ENCODE assay signal across 15 mouse cellular contexts in genomic region chr8:8639569-8640263, GRCm38 (mm10). TPM values are rescaled to one million over a fixed set of nuclear protein-coding genes. Genes with fewer than 3 reads are reported as not detected.
DNase-seq lines count a peak whose midpoint lies in the region; ATAC-seq and TF ChIP-seq lines count a peak whose summit lies in the region.
"Had no signal": no experiment of that assay in that cellular context is flagged by ENCODE, and none has a peak within 500 bp of the region (broad histone marks: within the 10 kb centered on the region; RNA-seq: fewer than 3 reads in every experiment).

No protein-coding gene starts in this region.

- H3K36me3 ChIP-seq in kidney, adult 2 months (ENCODE audit: control insufficient read depth, insufficient read depth, low read length): no peaks in the 10 kb centered on the region
- H3K36me3 ChIP-seq in midbrain, embryonic 15.5 days (replicated peaks): no peaks in the 10 kb centered on the region
- H3K36me3 ChIP-seq in midbrain, embryonic 11.5 days (ENCODE audit: control insufficient read depth, insufficient read depth, low read length): no peaks in the 10 kb centered on the region
- H3K36me3 ChIP-seq in forebrain, postnatal 0 days (ENCODE audit: insufficient read depth): no peaks in the 10 kb centered on the region

- 0 out of 2 replicates have a peak, but pooled peaks cover 2% of the 10 kb centered on the region for H3K4me1 ChIP-seq in kidney, adult 2 months (ENCODE audit: control insufficient read depth, insufficient read depth, low read length)
- H3K4me1 ChIP-seq in midbrain, embryonic 15.5 days: peaks cover 5% of the 10 kb centered on the region
- H3K4me1 ChIP-seq in midbrain, embryonic 11.5 days (ENCODE audit: control insufficient read depth, insufficient read depth, low read length): peaks cover 8% of the 10 kb centered on the region
- H3K4me1 ChIP-seq in forebrain, postnatal 0 days (ENCODE audit: insufficient read depth): peaks cover 22% of the 10 kb centered on the region; the same call in 1 of the 2 replicates
- peaks cover 3% of the 10 kb centered on the region; the same call in 1 of the 2 replicates for H3K4me1 ChIP-seq in cerebellum, adult 2 months (ENCODE audit: control insufficient read depth, insufficient read depth, low read length)
- H3K4me1 ChIP-seq: embryonic facial prominence, embryonic 15.5 days had no signal

- WGBS in kidney, adult 2 months: 29% methylated on average over 8 of the region's 8 CpGs
- 44% methylated on average over 8 of the region's 8 CpGs for WGBS in midbrain, embryonic 15.5 days
- 45% methylated on average over 8 of the region's 8 CpGs for WGBS in midbrain, embryonic 11.5 days
- WGBS in forebrain, postnatal 0 days: 17% methylated on average over 8 of the region's 8 CpGs
- WGBS in cerebellum, adult 2 months: 68% methylated on average over 8 of the region's 8 CpGs

- TF ChIP-seq POLR2A in kidney, adult 2 months (IDR thresholded peaks at IDR 0.05; ENCODE audit: low read depth, low read length): no peak
- TF ChIP-seq POLR2A in cerebellum, adult 2 months (IDR thresholded peaks at IDR 0.05; ENCODE audit: borderline replicate concordance, insufficient read depth, low read length): no peak

- no peaks in the 10 kb centered on the region for H3K9me3 ChIP-seq in midbrain, embryonic 15.5 days
- no peaks in the 10 kb centered on the region for H3K9me3 ChIP-seq in midbrain, embryonic 11.5 days (ENCODE audit: control insufficient read depth, low read length)
- no peaks in the 10 kb centered on the region for H3K9me3 ChIP-seq in forebrain, postnatal 0 days (ENCODE audit: low read length)
- H3K9me3 ChIP-seq: embryonic facial prominence, embryonic 15.5 days; hindbrain, embryonic 15.5 days; limb, embryonic 13.5 days had no signal

- no peak overlapping the region for H3K9ac ChIP-seq in midbrain, embryonic 15.5 days
- no peak overlapping the region for H3K9ac ChIP-seq in midbrain, embryonic 11.5 days (ENCODE audit: low read length)
- no peak overlapping the region for H3K9ac ChIP-seq in forebrain, postnatal 0 days
- H3K9ac ChIP-seq: embryonic facial prominence, embryonic 15.5 days; hindbrain, embryonic 15.5 days; limb, embryonic 13.5 days; liver, embryonic 14.5 days had no signal

- no peak overlapping the region for H3K4me2 ChIP-seq in midbrain, embryonic 15.5 days
- H3K4me2 ChIP-seq in midbrain, embryonic 11.5 days: no peak overlapping the region
- peak overlapping the region; percentile 8; the same call in 1 of the 2 replicates for H3K4me2 ChIP-seq in forebrain, postnatal 0 days (ENCODE audit: low read depth)
- H3K4me2 ChIP-seq: embryonic facial prominence, embryonic 15.5 days; hindbrain, embryonic 15.5 days; limb, embryonic 13.5 days had no signal

- DNase-seq in kidney, adult 2 months: peak; percentile 67
- no peak for DNase-seq in kidney, adult 11 months
- DNase-seq in midbrain, embryonic 11.5 days (ENCODE audit: low spot score, missing footprints): no peak
- no peak for DNase-seq in forebrain, postnatal 0 days
- DNase-seq in right cerebral cortex, postnatal 14 days: no peak
- no peak for DNase-seq in cerebellum, adult 2 months
- no peak for DNase-seq in right cerebral cortex, postnatal 4 days
- DNase-seq: cerebellum, adult 9-11 months; gastrocnemius, postnatal 10 days had no signal

- ATAC-seq in midbrain, embryonic 15.5 days (replicated peaks): peak; percentile 28; the same call in 1 of the 2 replicates
- ATAC-seq in midbrain, embryonic 11.5 days (ENCODE audit: low FRiP score): no peak
- peak; percentile 30; the same call in 1 of the 2 replicates for ATAC-seq in forebrain, postnatal 0 days
- ATAC-seq: lung, postnatal 0 days had no signal

- H3K4me3 ChIP-seq in kidney, adult 2 months (ENCODE audit: insufficient read depth, low read depth, low read length): no peak overlapping the region
- no peak overlapping the region for H3K4me3 ChIP-seq in midbrain, embryonic 15.5 days
- H3K4me3 ChIP-seq in midbrain, embryonic 11.5 days (ENCODE audit: low read depth, low read length): no peak overlapping the region
- no peak overlapping the region for H3K4me3 ChIP-seq in forebrain, postnatal 0 days (ENCODE audit: low read depth, low read length)
- H3K4me3 ChIP-seq in cerebellum, adult 2 months (replicated peaks; ENCODE audit: insufficient read depth, low read depth, low read length): no peak overlapping the region
- H3K4me3 ChIP-seq: embryonic facial prominence, embryonic 15.5 days; hindbrain, embryonic 15.5 days; limb, embryonic 13.5 days had no signal

- TF ChIP-seq CTCF in kidney, adult 2 months (conservative IDR thresholded peaks at IDR 0.05; ENCODE audit: insufficient read depth, insufficient read length, low read depth, low read length): no peak
- TF ChIP-seq CTCF in forebrain, postnatal 0 days (IDR thresholded peaks at IDR 0.05; ENCODE audit: low read depth): no peak
- no peak for TF ChIP-seq CTCF in cerebellum, adult 2 months (IDR thresholded peaks at IDR 0.05; ENCODE audit: borderline replicate concordance, insufficient read depth, low read depth, low read length)

- no peak overlapping the region for H3K27ac ChIP-seq in kidney, adult 2 months (ENCODE audit: insufficient read depth, low read depth, low read length)
- H3K27ac ChIP-seq in midbrain, embryonic 15.5 days: 0 out of 2 replicates have a peak overlapping the region, but pooled peaks have one; percentile 2
- no peak overlapping the region for H3K27ac ChIP-seq in midbrain, embryonic 11.5 days (ENCODE audit: low read depth, low read length)
- H3K27ac ChIP-seq in forebrain, postnatal 0 days (ENCODE audit: low read depth, low read length): peak overlapping the region; percentile 40; the same call in 1 of the 2 replicates
- no peak overlapping the region for H3K27ac ChIP-seq in cerebellum, adult 2 months (ENCODE audit: insufficient read depth, low read length)
- H3K27ac ChIP-seq: embryonic facial prominence, embryonic 15.5 days; hindbrain, embryonic 15.5 days; limb, embryonic 13.5 days; liver, embryonic 14.5 days had no signal

- no peaks in the 10 kb centered on the region for H3K27me3 ChIP-seq in kidney, adult 2 months (replicated peaks; ENCODE audit: control insufficient read depth, insufficient read depth, low read length)
- H3K27me3 ChIP-seq in midbrain, embryonic 15.5 days (replicated peaks): peaks cover 3% of the 10 kb centered on the region
- H3K27me3 ChIP-seq in midbrain, embryonic 11.5 days (ENCODE audit: control insufficient read depth, insufficient read depth, low read length): peaks cover 11% of the 10 kb centered on the region
- no peaks in the 10 kb centered on the region for H3K27me3 ChIP-seq in forebrain, postnatal 0 days (ENCODE audit: insufficient read depth, low read length)
- no peaks in the 10 kb centered on the region for H3K27me3 ChIP-seq in cerebellum, adult 2 months (ENCODE audit: control insufficient read depth, insufficient read depth, low read length)
- H3K27me3 ChIP-seq: embryonic facial prominence, embryonic 15.5 days; hindbrain, embryonic 15.5 days; limb, embryonic 13.5 days had no signal

RNA-seq across cellular contexts. Expression of gene Efnb2, which starts 21.3 kb away (rescaled TPM):
- 31.8 and 44.8 TPM in 2 replicates for polyA plus RNA-seq in kidney, adult 2 months (2012; rRNA removed)
- polyA plus RNA-seq in midbrain, embryonic 15.5 days (2015; fragmentation: Nextera tagmentation; extraction: Ambion mirVana): 14.1 and 14.8 TPM in 2 replicates
- 15.5 and 18.3 TPM in 2 replicates for polyA plus RNA-seq in midbrain, embryonic 11.5 days (2014; fragmentation: Nextera tagmentation; extraction: Ambion mirVana)
- total RNA-seq in forebrain, postnatal 0 days (2014; rRNA removed): 50.9 and 53.5 TPM in 2 replicates
- polyA plus RNA-seq in forebrain, postnatal 0 days (2015; fragmentation: Nextera tagmentation; extraction: Ambion mirVana): 29.5 and 29.6 TPM in 2 replicates
- 14.3 and 15.7 TPM in 2 replicates for polyA plus RNA-seq in cerebellum, adult 2 months (2012; rRNA removed)

RNA-seq across cellular contexts. Expression of gene Arglu1, which starts 50.6 kb away (rescaled TPM):
- polyA plus RNA-seq in kidney, adult 2 months (2012; rRNA removed): 16.0 and 20.5 TPM in 2 replicates
- 158 and 183 TPM in 2 replicates for polyA plus RNA-seq in midbrain, embryonic 15.5 days (2015; fragmentation: Nextera tagmentation; extraction: Ambion mirVana)
- polyA plus RNA-seq in midbrain, embryonic 11.5 days (2014; fragmentation: Nextera tagmentation; extraction: Ambion mirVana): 158 TPM in 2 replicates
- 115 and 154 TPM in 2 replicates for total RNA-seq in forebrain, postnatal 0 days (2014; rRNA removed)
- polyA plus RNA-seq in forebrain, postnatal 0 days (2015; fragmentation: Nextera tagmentation; extraction: Ambion mirVana): 101 and 143 TPM in 2 replicates
- 106 and 109 TPM in 2 replicates for polyA plus RNA-seq in cerebellum, adult 2 months (2012; rRNA removed)

Comparison
In these comparisons a context has a peak if more than half of its experiments do, and no peak if none do; other contexts are left out.
1. H3K27ac ChIP-seq: peak in midbrain, embryonic 15.5 days (single experiment) and forebrain, postnatal 0 days (single experiment); none in kidney, adult 2 months (single experiment), midbrain, embryonic 11.5 days (single experiment) and cerebellum, adult 2 months (single experiment).